8 mouse cellular contexts compared by ENCODE assay signal in genomic region chr12:30890067-30890466, GRCm38 (mm10). TPM values are rescaled to one million over a fixed set of nuclear protein-coding genes. Genes with fewer than 3 reads are reported as not detected.
A peak's percentile ranks its signal among the peaks of the same experiment; 100 is the strongest.
DNase-seq lines count a peak whose midpoint lies in the region; ATAC-seq lines count a peak whose summit lies in the region.

No protein-coding gene starts in this region.

- H3K4me2 ChIP-seq in forebrain, embryonic 12.5 days: no peak overlapping the region
- H3K4me2 ChIP-seq in intestine, embryonic 14.5 days (ENCODE audit: low read length): no peak overlapping the region

- 0 out of 2 replicates have a peak, but pooled peaks have one; percentile 41 for ATAC-seq in forebrain, embryonic 12.5 days (ENCODE audit: low FRiP score)
- 0 out of 2 replicates have a peak, but pooled peaks have one; percentile 40 for ATAC-seq in intestine, embryonic 14.5 days (replicated peaks; ENCODE audit: low FRiP score, low TSS enrichment, low read depth)
- peak; percentile 43; the same call in 1 of the 2 replicates for ATAC-seq in megakaryocyte, adult 5-6 weeks (ENCODE audit: poor library complexity, severe bottlenecking)

- H3K27me3 ChIP-seq in forebrain, embryonic 12.5 days: peaks cover 17% of the 10 kb centered on the region
- H3K27me3 ChIP-seq in intestine, embryonic 14.5 days (replicated peaks; ENCODE audit: control insufficient read depth, insufficient read depth, low read length): peaks cover 22% of the 10 kb centered on the region

- peaks cover 7% of the 10 kb centered on the region for H3K36me3 ChIP-seq in forebrain, embryonic 12.5 days (replicated peaks)
- peaks cover 14% of the 10 kb centered on the region for H3K36me3 ChIP-seq in intestine, embryonic 14.5 days (ENCODE audit: control insufficient read depth, insufficient read depth, low read length)

- no peaks in the 10 kb centered on the region; the same call in 1 of the 2 replicates for H3K4me1 ChIP-seq in forebrain, embryonic 12.5 days
- no peaks in the 10 kb centered on the region for H3K4me1 ChIP-seq in intestine, embryonic 14.5 days (replicated peaks; ENCODE audit: control insufficient read depth, insufficient read depth, low read length)

- DNase-seq in testis, postnatal 10 days (ENCODE audit: low spot score): peak; percentile 77
- no peak for DNase-seq in testis, postnatal 14 days (ENCODE audit: low spot score)
- DNase-seq in brain, embryonic 18.5 days (ENCODE audit: low read depth, low spot score): peak; percentile 45
- peak; percentile 83 for DNase-seq in intestine, embryonic 14.5 days (ENCODE audit: low spot score)
- DNase-seq in left cerebral cortex, adult 11 months (ENCODE audit: low spot score): peak; percentile 45
- DNase-seq in right cerebral cortex, postnatal 36 days (ENCODE audit: low spot score in 2 of 2): peak; percentile 46 to 48

- WGBS in forebrain, embryonic 12.5 days: 44% methylated on average over 5 of the region's 5 CpGs
- 34% methylated on average over 5 of the region's 5 CpGs for WGBS in intestine, embryonic 14.5 days

- no peak overlapping the region for H3K9ac ChIP-seq in forebrain, embryonic 12.5 days
- no peak overlapping the region for H3K9ac ChIP-seq in intestine, embryonic 14.5 days (ENCODE audit: low read length)

- no peak overlapping the region for H3K27ac ChIP-seq in forebrain, embryonic 12.5 days
- no peak overlapping the region for H3K27ac ChIP-seq in intestine, embryonic 14.5 days (ENCODE audit: low read depth)

- H3K4me3 ChIP-seq in forebrain, embryonic 12.5 days (replicated peaks): no peak overlapping the region
- no peak overlapping the region for H3K4me3 ChIP-seq in intestine, embryonic 14.5 days (ENCODE audit: low read depth, low read length)

- no peaks in the 10 kb centered on the region for H3K9me3 ChIP-seq in forebrain, embryonic 12.5 days
- no peaks in the 10 kb centered on the region for H3K9me3 ChIP-seq in intestine, embryonic 14.5 days (ENCODE audit: control insufficient read depth, low read length)

RNA-seq across cellular contexts. Expression of gene Alkal2, which starts 5.9 kb away (rescaled TPM):
- polyA plus RNA-seq in forebrain, embryonic 12.5 days (2016; fragmentation: Nextera tagmentation; extraction: Ambion mirVana): 1.1 and 2.0 TPM in 2 replicates
- 0.89 and 2.3 TPM in 2 replicates for polyA plus RNA-seq in intestine, embryonic 14.5 days (2014; fragmentation: Nextera tagmentation; extraction: Ambion mirVana)
- not detected in 2 replicates for total RNA-seq in megakaryocyte, adult 5-6 weeks (2015)
- not detected in 2 replicates for total RNA-seq in megakaryocyte, adult 5-6 weeks (2017)

RNA-seq across cellular contexts. Expression of gene Acp1, which starts 21.3 kb away (rescaled TPM):
- 162 and 169 TPM in 2 replicates for polyA plus RNA-seq in forebrain, embryonic 12.5 days (2016; fragmentation: Nextera tagmentation; extraction: Ambion mirVana)
- polyA plus RNA-seq in intestine, embryonic 14.5 days (2014; fragmentation: Nextera tagmentation; extraction: Ambion mirVana): 194 and 198 TPM in 2 replicates
- 35.4 and 46.0 TPM in 2 replicates for total RNA-seq in megakaryocyte, adult 5-6 weeks (2015)
- 48.1 and 53.3 TPM in 2 replicates for total RNA-seq in megakaryocyte, adult 5-6 weeks (2017)

RNA-seq across cellular contexts. Expression of gene Sh3yl1, which starts 21.4 kb away (rescaled TPM):
- polyA plus RNA-seq in forebrain, embryonic 12.5 days (2016; fragmentation: Nextera tagmentation; extraction: Ambion mirVana): 23.6 and 24.0 TPM in 2 replicates
- 17.7 and 18.7 TPM in 2 replicates for polyA plus RNA-seq in intestine, embryonic 14.5 days (2014; fragmentation: Nextera tagmentation; extraction: Ambion mirVana)
- 1.4 and 1.8 TPM in 2 replicates for total RNA-seq in megakaryocyte, adult 5-6 weeks (2015)
- total RNA-seq in megakaryocyte, adult 5-6 weeks (2017): 0.24 and 0.84 TPM in 2 replicates
